Comparison of ENCODE assay signal across 16 mouse cellular contexts in the genomic region with DNA sequence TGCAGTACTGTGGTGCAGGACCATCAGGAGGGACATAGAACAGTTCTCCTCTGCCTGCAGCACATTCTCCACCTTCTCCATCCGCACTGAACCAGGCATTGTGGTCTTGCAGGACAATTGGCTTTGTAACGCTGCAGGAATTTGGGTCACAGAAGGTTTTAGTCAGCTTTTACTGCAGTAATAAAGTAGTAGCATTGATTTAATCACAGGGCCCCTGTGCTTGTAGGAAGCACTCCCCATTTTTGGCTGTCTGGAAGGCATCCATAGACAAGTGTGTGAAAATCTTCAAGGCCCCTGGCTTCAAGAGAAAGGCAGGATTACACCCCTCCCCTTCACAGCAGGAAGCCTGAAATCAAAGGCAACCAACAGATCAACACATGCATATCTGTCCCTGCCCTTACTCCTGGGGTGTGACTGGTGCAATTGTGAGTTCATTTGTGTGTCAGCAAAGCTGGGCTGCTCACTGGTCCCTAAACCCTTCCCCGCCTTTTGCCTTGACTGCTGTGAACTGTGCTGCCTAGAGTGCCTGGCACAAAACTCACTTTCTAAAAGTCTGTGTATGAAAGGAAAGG. TPM values are rescaled to one million over a fixed set of nuclear protein-coding genes. Genes with fewer than 3 reads are reported as not detected.
DNase-seq lines count a peak whose midpoint lies in the region; ATAC-seq lines count a peak whose summit lies in the region.
"Had no signal": no experiment of that assay in that cellular context is flagged by ENCODE, and none has a peak within 500 bp of the region (broad histone marks: within the 10 kb centered on the region; RNA-seq: fewer than 3 reads in every experiment).

No protein-coding gene starts in this region.

- H3K27ac ChIP-seq in hindbrain, embryonic 10.5 days, result peak overlapping the region; percentile 9; the same call in 1 of the 2 replicates
- no peak overlapping the region for H3K27ac ChIP-seq in hindbrain, embryonic 16.5 days (ENCODE audit: low read depth, low read length)
- no peak overlapping the region for H3K27ac ChIP-seq in midbrain, embryonic 11.5 days (ENCODE audit: low read depth, low read length)
- no peak overlapping the region for H3K27ac ChIP-seq in midbrain, embryonic 15.5 days
- H3K27ac ChIP-seq in embryonic facial prominence, embryonic 12.5 days, result peak overlapping the region; percentile 60; the same call in 1 of the 2 replicates
- H3K27ac ChIP-seq in midbrain, embryonic 14.5 days (replicated peaks; ENCODE audit: low read depth, low read length), result no peak overlapping the region
- H3K27ac ChIP-seq: macrophage; neural tube, embryonic 12.5 days; stomach, embryonic 15.5 days had no signal

- DNase-seq in hindbrain, embryonic 10.5 days (ENCODE audit: low spot score), result no peak
- DNase-seq in midbrain, embryonic 11.5 days (ENCODE audit: low spot score, missing footprints), result peak; percentile 87
- peak; percentile 21 for DNase-seq in midbrain, embryonic 14.5 days
- no peak for DNase-seq in thymus, postnatal 25 days
- DNase-seq in right cerebral cortex, postnatal 10 days (ENCODE audit: low spot score in 2 of 2), result no peak
- DNase-seq: adrenal gland, adult 8-10 months; heart, postnatal 10 days; kidney, adult 2 months; layer of hippocampus, adult 9-11 months had no signal

- no peak overlapping the region for H3K4me2 ChIP-seq in hindbrain, embryonic 16.5 days (ENCODE audit: low read length)
- H3K4me2 ChIP-seq in midbrain, embryonic 11.5 days, result no peak overlapping the region
- no peak overlapping the region for H3K4me2 ChIP-seq in midbrain, embryonic 15.5 days
- no peak overlapping the region for H3K4me2 ChIP-seq in embryonic facial prominence, embryonic 12.5 days (replicated peaks)
- no peak overlapping the region for H3K4me2 ChIP-seq in midbrain, embryonic 14.5 days (ENCODE audit: low read length)
- H3K4me2 ChIP-seq: neural tube, embryonic 12.5 days; stomach, embryonic 15.5 days had no signal

- H3K36me3 ChIP-seq in hindbrain, embryonic 10.5 days, result no peaks in the 10 kb centered on the region
- no peaks in the 10 kb centered on the region for H3K36me3 ChIP-seq in hindbrain, embryonic 16.5 days (ENCODE audit: control insufficient read depth, insufficient read depth, low read length)
- H3K36me3 ChIP-seq in midbrain, embryonic 11.5 days (ENCODE audit: control insufficient read depth, insufficient read depth, low read length), result no peaks in the 10 kb centered on the region
- H3K36me3 ChIP-seq in midbrain, embryonic 15.5 days (replicated peaks), result no peaks in the 10 kb centered on the region
- no peaks in the 10 kb centered on the region for H3K36me3 ChIP-seq in embryonic facial prominence, embryonic 12.5 days
- no peaks in the 10 kb centered on the region for H3K36me3 ChIP-seq in midbrain, embryonic 14.5 days (ENCODE audit: control insufficient read depth, insufficient read depth, low read length)
- H3K36me3 ChIP-seq: neural tube, embryonic 12.5 days; stomach, embryonic 15.5 days had no signal

- peaks cover 16% of the 10 kb centered on the region for H3K4me1 ChIP-seq in hindbrain, embryonic 10.5 days (replicated peaks)
- peaks cover 4% of the 10 kb centered on the region for H3K4me1 ChIP-seq in hindbrain, embryonic 16.5 days (ENCODE audit: control insufficient read depth, insufficient read depth, low read depth, low read length)
- H3K4me1 ChIP-seq in midbrain, embryonic 11.5 days (ENCODE audit: control insufficient read depth, insufficient read depth, low read length), result 0 out of 2 replicates have a peak, but pooled peaks cover 2% of the 10 kb centered on the region
- peaks cover 8% of the 10 kb centered on the region for H3K4me1 ChIP-seq in midbrain, embryonic 15.5 days
- peaks cover 13% of the 10 kb centered on the region for H3K4me1 ChIP-seq in embryonic facial prominence, embryonic 12.5 days
- peaks cover 6% of the 10 kb centered on the region; the same call in 1 of the 2 replicates for H3K4me1 ChIP-seq in midbrain, embryonic 14.5 days (ENCODE audit: control insufficient read depth, insufficient read depth, low read length)

- no peak overlapping the region for H3K4me3 ChIP-seq in hindbrain, embryonic 10.5 days
- H3K4me3 ChIP-seq in hindbrain, embryonic 16.5 days (ENCODE audit: low read length), result no peak overlapping the region
- no peak overlapping the region for H3K4me3 ChIP-seq in midbrain, embryonic 11.5 days (ENCODE audit: low read depth, low read length)
- H3K4me3 ChIP-seq in midbrain, embryonic 15.5 days, result no peak overlapping the region
- H3K4me3 ChIP-seq in embryonic facial prominence, embryonic 12.5 days, result no peak overlapping the region
- no peak overlapping the region for H3K4me3 ChIP-seq in midbrain, embryonic 14.5 days (replicated peaks; ENCODE audit: low read depth, low read length)
- H3K4me3 ChIP-seq: neural tube, embryonic 12.5 days; stomach, embryonic 15.5 days had no signal

- ATAC-seq in hindbrain, embryonic 16.5 days, result no peak
- ATAC-seq in midbrain, embryonic 11.5 days (ENCODE audit: low FRiP score), result peak; percentile 55
- no peak for ATAC-seq in midbrain, embryonic 15.5 days (replicated peaks)
- ATAC-seq in embryonic facial prominence, embryonic 12.5 days (ENCODE audit: insufficient number of reproducible peaks, insufficient read depth, low FRiP score, low TSS enrichment), result no peak
- no peak for ATAC-seq in midbrain, embryonic 14.5 days (ENCODE audit: low FRiP score, low TSS enrichment)
- ATAC-seq: Patski had no signal

- H3K9ac ChIP-seq in hindbrain, embryonic 16.5 days (ENCODE audit: low read depth, low read length), result no peak overlapping the region
- no peak overlapping the region for H3K9ac ChIP-seq in midbrain, embryonic 11.5 days (ENCODE audit: low read length)
- no peak overlapping the region for H3K9ac ChIP-seq in midbrain, embryonic 15.5 days
- H3K9ac ChIP-seq in embryonic facial prominence, embryonic 12.5 days, result no peak overlapping the region
- H3K9ac ChIP-seq in midbrain, embryonic 14.5 days (replicated peaks; ENCODE audit: low read length), result no peak overlapping the region
- H3K9ac ChIP-seq: neural tube, embryonic 12.5 days; stomach, embryonic 15.5 days had no signal

- H3K27me3 ChIP-seq in hindbrain, embryonic 10.5 days (ENCODE audit: insufficient read depth, poor library complexity, severe bottlenecking), result no peaks in the 10 kb centered on the region
- no peaks in the 10 kb centered on the region for H3K27me3 ChIP-seq in hindbrain, embryonic 16.5 days (replicated peaks; ENCODE audit: control insufficient read depth, insufficient read depth, low read length)
- no peaks in the 10 kb centered on the region for H3K27me3 ChIP-seq in midbrain, embryonic 11.5 days (ENCODE audit: control insufficient read depth, insufficient read depth, low read length)
- H3K27me3 ChIP-seq in midbrain, embryonic 15.5 days (replicated peaks), result no peaks in the 10 kb centered on the region
- no peaks in the 10 kb centered on the region for H3K27me3 ChIP-seq in embryonic facial prominence, embryonic 12.5 days
- H3K27me3 ChIP-seq in midbrain, embryonic 14.5 days (ENCODE audit: control insufficient read depth, insufficient read depth, low read length), result no peaks in the 10 kb centered on the region
- H3K27me3 ChIP-seq: neural tube, embryonic 12.5 days; Patski; stomach, embryonic 15.5 days had no signal

- no peaks in the 10 kb centered on the region for H3K9me3 ChIP-seq in hindbrain, embryonic 10.5 days
- no peaks in the 10 kb centered on the region for H3K9me3 ChIP-seq in hindbrain, embryonic 16.5 days (ENCODE audit: control insufficient read depth, low read length)
- H3K9me3 ChIP-seq in midbrain, embryonic 11.5 days (ENCODE audit: control insufficient read depth, low read length), result no peaks in the 10 kb centered on the region
- H3K9me3 ChIP-seq in midbrain, embryonic 15.5 days, result no peaks in the 10 kb centered on the region
- no peaks in the 10 kb centered on the region for H3K9me3 ChIP-seq in embryonic facial prominence, embryonic 12.5 days
- H3K9me3 ChIP-seq in midbrain, embryonic 14.5 days (ENCODE audit: control insufficient read depth, low read length), result no peaks in the 10 kb centered on the region
- H3K9me3 ChIP-seq: neural tube, embryonic 12.5 days; stomach, embryonic 15.5 days had no signal

- 29% methylated on average over 3 of the region's 3 CpGs for WGBS in hindbrain, embryonic 10.5 days
- WGBS in hindbrain, embryonic 16.5 days, result 26% methylated on average over 3 of the region's 3 CpGs
- WGBS in midbrain, embryonic 11.5 days, result 10% methylated on average over 3 of the region's 3 CpGs
- 24% methylated on average over 3 of the region's 3 CpGs for WGBS in midbrain, embryonic 15.5 days
- WGBS in embryonic facial prominence, embryonic 12.5 days, result 39% methylated on average over 3 of the region's 3 CpGs
- WGBS in midbrain, embryonic 14.5 days, result 5% methylated on average over 3 of the region's 3 CpGs

RNA-seq across cellular contexts. Expression of gene Mex3b, which starts 12.9 kb away (rescaled TPM):
- polyA plus RNA-seq in hindbrain, embryonic 10.5 days (2016; fragmentation: Nextera tagmentation; extraction: Ambion mirVana), result 24.9 and 27.7 TPM in 2 replicates
- 20.7 and 21.6 TPM in 2 replicates for polyA plus RNA-seq in hindbrain, embryonic 16.5 days (2015; fragmentation: Nextera tagmentation; extraction: Ambion mirVana)
- polyA plus RNA-seq in midbrain, embryonic 11.5 days (2014; fragmentation: Nextera tagmentation; extraction: Ambion mirVana), result 31.6 and 35.5 TPM in 2 replicates
- 33.1 and 33.6 TPM in 2 replicates for polyA plus RNA-seq in midbrain, embryonic 15.5 days (2015; fragmentation: Nextera tagmentation; extraction: Ambion mirVana)
- 49.2 and 50.6 TPM in 2 replicates for polyA plus RNA-seq in embryonic facial prominence, embryonic 12.5 days (2016; fragmentation: Nextera tagmentation; extraction: Ambion mirVana)
- 50.8 and 51.8 TPM in 2 replicates for polyA plus RNA-seq in midbrain, embryonic 14.5 days (2014; fragmentation: Nextera tagmentation; extraction: Ambion mirVana)

Comparison
In these comparisons a context has a peak if more than half of its experiments do, and no peak if none do; other contexts are left out.
1. H3K27ac ChIP-seq: peak in hindbrain, embryonic 10.5 days (single experiment) and embryonic facial prominence, embryonic 12.5 days (single experiment); none in hindbrain, embryonic 16.5 days (single experiment), midbrain, embryonic 11.5 days (single experiment), midbrain, embryonic 15.5 days (single experiment) and midbrain, embryonic 14.5 days (single experiment).
2. DNase-seq: peak in midbrain, embryonic 11.5 days (single experiment) and midbrain, embryonic 14.5 days (single experiment); none in hindbrain, embryonic 10.5 days (single experiment), thymus, postnatal 25 days (single experiment) and right cerebral cortex, postnatal 10 days (0 of 2).